Mouse (Mus musculus): ENCODE measurements at regions not wholly inside any gene's neighbourhood (a gene's known extent, or its start where the extent isn't known, plus 50 kb on each side); places are given as distances from the start of the nearest gene placed in this dataset.

GRCm38 (mm10) chr1:43247609-43248008, 50.8 kb upstream of the Fhl2 start:
- H3K9me3 ChIP-seq, result no peaks in the 10 kb centered on the region
- no peak overlapping the region for H3K4me3 ChIP-seq
- H3K36me3 ChIP-seq, result no peaks in the 10 kb centered on the region
- H3K9ac ChIP-seq, result no peak overlapping the region
- WGBS, result 92% methylated on average over 1 of the region's 1 CpGs
- H3K4me1 ChIP-seq (replicated peaks), result no peaks in the 10 kb centered on the region
- no peak for ATAC-seq (ENCODE audit: low FRiP score, low read depth)
- no peak overlapping the region for H3K4me2 ChIP-seq
- H3K27ac ChIP-seq (replicated peaks), result no peak overlapping the region
- no peaks in the 10 kb centered on the region for H3K27me3 ChIP-seq

DNA sequence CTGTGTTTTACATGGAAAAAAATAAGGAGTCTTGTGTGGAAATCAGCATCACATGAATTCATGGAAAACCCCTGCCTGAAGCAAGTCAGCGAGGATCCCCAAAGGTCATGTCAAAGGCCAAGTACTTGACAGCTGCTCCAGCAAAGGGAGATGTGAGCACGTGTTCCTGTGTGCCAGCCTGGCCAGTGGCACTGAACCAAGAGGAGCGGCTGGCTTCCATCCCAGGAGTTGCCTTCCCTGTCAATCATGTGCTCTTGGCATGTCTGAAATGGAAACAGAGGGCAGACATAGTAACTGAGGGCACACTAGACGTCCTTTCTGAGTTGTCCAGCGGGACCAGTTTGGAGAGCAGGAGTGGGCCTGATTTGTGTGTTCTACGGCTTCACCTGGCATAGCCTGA, 53.5 kb upstream of the Fhl2 start:
- no peak for ATAC-seq (ENCODE audit: low FRiP score, low read depth)
- WGBS, result 60% methylated on average over 6 of the region's 6 CpGs
- no peak overlapping the region for H3K4me3 ChIP-seq

DNA sequence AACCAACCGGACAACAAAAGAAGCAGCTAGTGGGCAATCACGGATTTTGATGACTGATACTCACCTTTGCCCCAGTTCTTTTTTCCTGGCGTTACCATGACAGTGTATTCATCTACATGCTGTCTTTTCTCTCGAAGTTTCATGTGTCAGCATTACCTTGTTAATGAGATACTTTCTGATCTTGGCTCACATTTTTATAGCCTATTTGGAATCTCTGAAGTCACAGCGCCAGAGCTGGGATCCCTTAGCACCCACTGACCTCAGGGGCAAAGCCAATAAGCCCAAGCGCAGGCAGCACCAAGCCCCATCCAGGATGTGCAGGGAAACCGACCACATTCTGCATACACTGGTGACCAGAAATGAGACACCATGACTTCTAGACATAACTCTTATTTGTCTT, 54.6 kb upstream of the Fhl2 start:
- no peak for ATAC-seq (ENCODE audit: low FRiP score, low read depth)
- Histone ChIP-seq H3K9ac (no peak overlapping the region), H3K4me2 (no peak overlapping the region), H3K9me3 (no peaks in the 10 kb centered on the region), H3K4me3 (no peak overlapping the region), H3K36me3 (no peaks in the 10 kb centered on the region), H3K27ac (replicated peaks) (no peak overlapping the region), H3K4me1 (replicated peaks) (no peaks in the 10 kb centered on the region), H3K27me3 (no peaks in the 10 kb centered on the region)
- 77% methylated on average over 7 of the region's 7 CpGs for WGBS

More for the DNA sequence above, 53.5 kb upstream of the Fhl2 start:
- no peak overlapping the region for H3K4me2 ChIP-seq
- no peak overlapping the region for H3K9ac ChIP-seq
- H3K36me3 ChIP-seq, result no peaks in the 10 kb centered on the region
- H3K4me1 ChIP-seq (replicated peaks), result no peaks in the 10 kb centered on the region
- no peaks in the 10 kb centered on the region for H3K27me3 ChIP-seq
- no peaks in the 10 kb centered on the region for H3K9me3 ChIP-seq
- H3K27ac ChIP-seq (replicated peaks), result no peak overlapping the region

GRCm38 (mm10) chr1:43254129-43254528, 57.3 kb upstream of the Fhl2 start:
- Histone ChIP-seq H3K36me3 (no peaks in the 10 kb centered on the region), H3K9me3 (no peaks in the 10 kb centered on the region), H3K4me1 (replicated peaks) (no peaks in the 10 kb centered on the region), H3K27ac (replicated peaks) (no peak overlapping the region), H3K4me3 (no peak overlapping the region), H3K9ac (no peak overlapping the region), H3K27me3 (no peaks in the 10 kb centered on the region), H3K4me2 (no peak overlapping the region)
- 98% methylated on average over 1 of the region's 1 CpGs for WGBS
- no peak for ATAC-seq (ENCODE audit: low FRiP score, low read depth)

DNA sequence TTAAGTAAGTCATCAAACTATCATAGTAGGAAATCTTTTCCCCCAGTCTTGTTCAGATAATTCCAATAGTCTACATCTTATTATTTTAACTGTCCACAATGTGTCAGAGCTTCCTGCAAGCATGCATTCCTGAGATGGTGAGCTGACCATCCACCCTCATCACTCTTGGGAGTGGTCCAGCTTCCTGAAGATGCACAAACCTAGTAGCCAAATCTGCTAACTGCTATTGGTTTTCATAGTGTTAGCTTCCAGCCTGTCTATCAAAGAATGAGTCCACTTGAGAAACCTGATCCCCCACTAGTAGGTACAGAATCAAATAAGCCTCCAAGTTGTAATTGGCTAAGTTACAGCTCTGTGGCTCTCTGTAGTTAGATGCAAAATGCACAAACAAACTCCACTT, 59.3 kb upstream of the Fhl2 start:
- H3K9ac ChIP-seq, result no peak overlapping the region

DNA sequence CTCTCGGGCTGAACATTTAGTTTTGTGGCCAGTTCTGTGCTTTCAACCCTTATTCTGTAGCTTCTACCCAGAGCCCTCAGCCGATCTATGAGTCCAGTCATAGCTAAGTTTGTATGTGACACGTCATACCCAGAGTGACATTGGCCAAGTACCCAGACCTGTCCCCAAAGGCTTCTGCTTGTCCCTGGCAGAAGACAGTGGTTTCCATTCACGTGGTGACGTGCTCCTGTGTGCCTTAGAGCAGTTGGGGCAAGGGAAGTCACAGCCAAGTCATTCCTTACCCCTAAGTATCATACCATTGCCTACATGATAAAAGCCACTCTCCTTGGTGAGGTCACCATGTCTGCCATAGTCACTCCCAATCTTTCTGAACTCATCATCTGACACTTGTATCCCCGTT, 61.1 kb upstream of the Fhl2 start:
- Histone ChIP-seq H3K27me3 (no peaks in the 10 kb centered on the region), H3K9ac (no peak overlapping the region), H3K4me2 (no peak overlapping the region), H3K36me3 (no peaks in the 10 kb centered on the region), H3K4me3 (no peak overlapping the region), H3K9me3 (no peaks in the 10 kb centered on the region), H3K4me1 (replicated peaks) (no peaks in the 10 kb centered on the region), H3K27ac (replicated peaks) (no peak overlapping the region)
- 89% methylated on average over 6 of the region's 6 CpGs for WGBS
- no peak for ATAC-seq (ENCODE audit: low FRiP score, low read depth)

More for the DNA sequence above, 59.3 kb upstream of the Fhl2 start:
- no peaks in the 10 kb centered on the region for H3K27me3 ChIP-seq
- no peaks in the 10 kb centered on the region for H3K9me3 ChIP-seq
- H3K4me3 ChIP-seq, result no peak overlapping the region
- no peak for ATAC-seq (ENCODE audit: low FRiP score, low read depth)
- H3K27ac ChIP-seq (replicated peaks), result no peak overlapping the region
- H3K4me2 ChIP-seq, result no peak overlapping the region
- H3K36me3 ChIP-seq, result no peaks in the 10 kb centered on the region
- no peaks in the 10 kb centered on the region for H3K4me1 ChIP-seq (replicated peaks)

DNA sequence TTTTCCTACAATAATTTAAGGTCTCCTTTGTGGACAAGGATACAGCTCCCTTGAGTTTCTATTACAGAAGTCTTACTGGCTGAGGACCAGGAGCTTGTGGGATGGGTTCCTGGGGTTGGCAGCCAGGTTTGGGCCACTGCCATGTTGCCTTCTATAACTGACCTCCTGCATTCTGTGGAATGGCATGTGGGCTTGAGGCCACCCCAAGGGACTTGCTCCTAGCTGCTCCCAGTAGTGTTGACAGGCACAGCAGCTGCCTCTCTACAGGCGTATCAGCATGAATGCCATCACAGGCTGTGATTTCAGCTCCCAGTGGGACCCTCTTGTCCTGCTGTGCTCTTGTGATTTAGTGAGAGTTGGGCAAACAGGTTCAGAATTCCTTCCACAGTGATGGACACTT, 63.1 kb upstream of the Fhl2 start:
- Histone ChIP-seq H3K27ac (replicated peaks) (no peak overlapping the region), H3K9ac (no peak overlapping the region), H3K9me3 (no peaks in the 10 kb centered on the region), H3K36me3 (no peaks in the 10 kb centered on the region), H3K4me1 (replicated peaks) (peaks cover 3% of the 10 kb centered on the region), H3K4me3 (no peak overlapping the region), H3K27me3 (no peaks in the 10 kb centered on the region), H3K4me2 (no peak overlapping the region)
- 82% methylated on average over 1 of the region's 1 CpGs for WGBS
- ATAC-seq (ENCODE audit: low FRiP score, low read depth), result no peak

- Histone ChIP-seq H3K36me3 (no peaks in the 10 kb centered on the region), H3K9ac (no peak overlapping the region), H3K27me3 (no peaks in the 10 kb centered on the region), H3K9me3 (no peaks in the 10 kb centered on the region), H3K27ac (replicated peaks) (no peak overlapping the region), H3K4me2 (no peak overlapping the region), H3K4me1 (replicated peaks) (peaks cover 3% of the 10 kb centered on the region), H3K4me3 (no peak overlapping the region)
- 88% methylated on average over 4 of the region's 4 CpGs for WGBS
- ATAC-seq (ENCODE audit: low FRiP score, low read depth), result no peak
These were observed 63.7 kb upstream of the Fhl2 start for GRCm38 (mm10) chr1:43260491-43260890.

GRCm38 (mm10) chr1:43264407-43264889, 67.7 kb upstream of the Fhl2 start:
- no peak overlapping the region for H3K27ac ChIP-seq (replicated peaks)
- H3K4me2 ChIP-seq, result peak overlapping the region; percentile 43
- WGBS, result 14% methylated on average over 5 of the region's 5 CpGs

GRCm38 (mm10) chr1:43265699-43266455, 69.1 kb upstream of the Fhl2 start:
- no peak overlapping the region for H3K4me2 ChIP-seq
- H3K27ac ChIP-seq (replicated peaks), result no peak overlapping the region
- H3K4me3 ChIP-seq, result no peak overlapping the region
- 88% methylated on average over 5 of the region's 5 CpGs for WGBS
- H3K36me3 ChIP-seq, result no peaks in the 10 kb centered on the region
- no peaks in the 10 kb centered on the region for H3K9me3 ChIP-seq
- 0 out of 2 replicates have a peak, but pooled peaks have one; percentile 30 for ATAC-seq (ENCODE audit: low FRiP score, low read depth)
- H3K4me1 ChIP-seq (replicated peaks), result peaks cover 3% of the 10 kb centered on the region
- H3K27me3 ChIP-seq, result no peaks in the 10 kb centered on the region
- no peak overlapping the region for H3K9ac ChIP-seq

More at GRCm38 (mm10) chr1:43264407-43264889, 67.7 kb upstream of the Fhl2 start:
- no peak overlapping the region for H3K9ac ChIP-seq
- H3K9me3 ChIP-seq, result no peaks in the 10 kb centered on the region
- no peaks in the 10 kb centered on the region for H3K27me3 ChIP-seq
- H3K4me1 ChIP-seq (replicated peaks), result peaks cover 3% of the 10 kb centered on the region
- H3K4me3 ChIP-seq, result no peak overlapping the region
- H3K36me3 ChIP-seq, result no peaks in the 10 kb centered on the region
- ATAC-seq (ENCODE audit: low FRiP score, low read depth), result peak; percentile 86

- Histone ChIP-seq H3K27me3 (no peaks in the 10 kb centered on the region), H3K9me3 (no peaks in the 10 kb centered on the region), H3K4me2 (no peak overlapping the region), H3K27ac (replicated peaks) (no peak overlapping the region), H3K36me3 (no peaks in the 10 kb centered on the region), H3K4me1 (replicated peaks) (peaks cover under 1% of the 10 kb centered on the region), H3K4me3 (no peak overlapping the region), H3K9ac (no peak overlapping the region)
- ATAC-seq (ENCODE audit: low FRiP score, low read depth), result no peak
- 41% methylated on average over 7 of the region's 7 CpGs for WGBS
These were observed 72.9 kb upstream of the Fhl2 start for GRCm38 (mm10) chr1:43269685-43270084.

DNA sequence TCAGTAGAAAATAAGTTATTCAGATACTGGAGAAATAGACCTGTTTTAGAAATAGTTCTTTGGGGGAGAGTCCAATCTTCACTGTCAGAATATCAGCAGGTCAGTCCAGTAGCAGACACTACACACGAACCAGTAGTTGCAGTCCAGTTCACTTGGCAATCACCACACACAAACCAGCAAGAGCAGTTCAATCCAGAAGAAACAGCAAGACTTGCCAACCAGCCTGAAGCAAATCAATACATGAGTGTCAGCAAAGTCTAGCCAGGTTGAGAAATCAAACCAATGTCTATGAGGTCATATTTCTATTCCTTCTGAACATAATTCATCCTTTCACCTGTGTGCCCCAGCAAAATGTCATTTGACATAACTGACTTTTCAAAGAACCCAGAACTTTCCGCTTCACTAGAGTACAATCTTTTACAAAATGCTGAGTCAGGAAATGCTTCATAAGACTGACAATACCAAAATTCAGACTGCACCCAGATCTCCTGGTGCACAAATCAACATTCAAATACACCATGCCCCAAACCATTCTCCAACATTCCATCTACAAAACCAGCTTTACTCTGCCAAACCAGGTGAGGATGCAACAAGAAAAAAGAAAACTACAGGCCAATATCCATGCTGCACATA, 76.6 kb upstream of the Fhl2 start:
- 82% methylated on average over 2 of the region's 2 CpGs for WGBS
- Histone ChIP-seq H3K9ac (no peak overlapping the region), H3K4me1 (replicated peaks) (no peaks in the 10 kb centered on the region), H3K4me3 (no peak overlapping the region), H3K9me3 (no peaks in the 10 kb centered on the region), H3K4me2 (no peak overlapping the region), H3K36me3 (no peaks in the 10 kb centered on the region), H3K27me3 (no peaks in the 10 kb centered on the region), H3K27ac (replicated peaks) (no peak overlapping the region)
- ATAC-seq (ENCODE audit: low FRiP score, low read depth), result no peak

All from hindbrain, embryonic 15.5 days (tissue).